Mouse (Mus musculus) myocyte (in vitro differentiated cells): Measurements from ENCODE around the gene Tifa. TPM values are rescaled to one million over a fixed set of nuclear protein-coding genes. Genes with fewer than 3 reads are reported as not detected.

Experiments used
- H3K27me3 ChIP-seq: one replicate; pipeline ENCODE4 v1.6.1; 2011; ENCODE audit not compliant: control insufficient read depth, insufficient read depth, insufficient read length
- H3K36me3 ChIP-seq: one replicate; pipeline ENCODE4 v1.6.1; 2011; ENCODE audit not compliant: control insufficient read depth, insufficient read depth
- H3K4me2 ChIP-seq: one replicate; pipeline ENCODE4 v1.6.1; 2011; ENCODE audit warnings: low read depth, control low read depth
- H3K4me3 ChIP-seq: one replicate; pipeline ENCODE4 v1.5.1; 2011; ENCODE audit warnings: mild to moderate bottlenecking, control low read depth, moderate library complexity
- H3K79me2 ChIP-seq: one replicate; pipeline ENCODE4 v1.6.1; 2011; ENCODE audit not compliant: control insufficient read depth, insufficient read depth
- H3ac ChIP-seq: one replicate; pipeline ENCODE4 v1.6.1; 2011; ENCODE audit not compliant: control insufficient read depth, insufficient read length
- CEBPB ChIP-seq: IDR thresholded peaks from 2 replicates; pipeline ENCODE4 v1.6.1; 2011; ENCODE audit warnings: mild to moderate bottlenecking, moderate library complexity; ENCODE audit not compliant: poor library complexity, insufficient read depth, severe bottlenecking
- E2F4 ChIP-seq: IDR thresholded peaks from one replicate; pipeline ENCODE4 v1.6.1; 2011; ENCODE audit warnings: mild to moderate bottlenecking, control low read depth, moderate library complexity; ENCODE audit not compliant: insufficient read depth
- MAX ChIP-seq: IDR thresholded peaks from one replicate; pipeline ENCODE4 v1.6.1; 2011; ENCODE audit warnings: low read depth, mild to moderate bottlenecking, control low read depth
- MYOD1 ChIP-seq, 3 experiments: IDR thresholded peaks; one replicate each; pipeline ENCODE4 v1.6.1; 2011; ENCODE audit warnings: control low read depth in 2 of 3, low read depth in 2 of 3, mild to moderate bottlenecking in 2 of 3, moderate library complexity in 1 of 3; ENCODE audit not compliant: insufficient read length in 2 of 3, control insufficient read depth in 1 of 3
- MYOG ChIP-seq, 3 experiments: IDR thresholded peaks; one replicate each; pipeline ENCODE4 v1.6.1; 2011; ENCODE audit warnings: control low read depth in 2 of 3, low read depth in 2 of 3, mild to moderate bottlenecking in 2 of 3; ENCODE audit not compliant: insufficient read length in 2 of 3, control insufficient read depth in 1 of 3, insufficient read depth in 1 of 3
- POLR2A ChIP-seq: IDR thresholded peaks from one replicate; pipeline ENCODE4 v1.6.1; 2011; ENCODE audit warnings: low read depth, mild to moderate bottlenecking, control low read depth, moderate library complexity; ENCODE audit not compliant: insufficient read length
- POLR2AphosphoS2 ChIP-seq: IDR thresholded peaks from one replicate; pipeline ENCODE4 v1.6.1; 2011; ENCODE audit warnings: low read depth, control low read depth; ENCODE audit not compliant: insufficient read length
- REST ChIP-seq: IDR thresholded peaks from one replicate; pipeline ENCODE4 v1.6.1; 2011; ENCODE audit warnings: mild to moderate bottlenecking, control low read depth, moderate library complexity; ENCODE audit not compliant: insufficient read depth, insufficient read length
- SRF ChIP-seq: IDR thresholded peaks from one replicate; pipeline ENCODE4 v1.6.1; 2011; ENCODE audit warnings: low read depth; ENCODE audit not compliant: control insufficient read depth, insufficient read length
- TCF12 ChIP-seq: IDR thresholded peaks from one replicate; pipeline ENCODE4 v1.6.1; 2011; ENCODE audit warnings: mild to moderate bottlenecking, control low read depth; ENCODE audit not compliant: poor library complexity, insufficient read depth, severe bottlenecking
- TCF3 ChIP-seq: IDR thresholded peaks from one replicate; pipeline ENCODE4 v1.6.1; 2011; ENCODE audit warnings: low read depth, control low read depth; ENCODE audit not compliant: insufficient read length
- USF1 ChIP-seq: IDR thresholded peaks from one replicate; pipeline ENCODE4 v1.6.1; 2011; ENCODE audit warnings: low read depth, mild to moderate bottlenecking, control low read depth, moderate library complexity
- polyA plus RNA-seq: library from polyadenylated mRNA; unstranded; fragments of >200 nt; fragmentation: generic; extraction: Trizol; gene quantifications from one replicate; pipeline ENCODE4 v1.2.1, GENCODE M21; 2012; ENCODE audit warnings: missing spikeins

Gene Tifa
- polyA plus RNA-seq, 1 experiment, result 0.85 TPM

- Histone ChIP-seq H3K4me2 (no peak overlapping the region), H3K36me3 (no peaks in the 10 kb centered on the region), H3K27me3 (no peaks in the 10 kb centered on the region), H3K4me3 (no peak overlapping the region), H3K79me2 (no peaks in the 10 kb centered on the region), H3ac (no peak overlapping the region)
- TF ChIP-seq E2F4, result no peak
- TF ChIP-seq TCF12, result no peak
- TF ChIP-seq SRF, result no peak
- TF ChIP-seq USF1, result no peak
These were observed 29.4 kb downstream of the Tifa start for GRCm38 (mm10) chr3:127818694-127819663.

GRCm38 (mm10) chr3:127820400-127820799, 30.8 kb downstream of the Tifa start:
- H3ac ChIP-seq, result no peak overlapping the region
- H3K79me2 ChIP-seq, result peaks cover 6% of the 10 kb centered on the region
- TF ChIP-seq MYOD1 (IDR thresholded peaks at IDR 0.05; ENCODE audit: control insufficient read depth in 1 of 3, insufficient read length in 2 of 3, low read depth in 2 of 3) (peak in 2 of 3 experiments; percentile 5 to 66), MAX (no peak), CEBPB (no peak), TCF12 (no peak), MYOG (IDR thresholded peaks at IDR 0.05; ENCODE audit: control insufficient read depth in 1 of 3, insufficient read depth in 1 of 3, insufficient read length in 2 of 3, low read depth in 2 of 3) (peak in 1 of 3 experiments; percentile 61)
- H3K36me3 ChIP-seq, result no peaks in the 10 kb centered on the region
- no peak overlapping the region for H3K4me3 ChIP-seq
- H3K4me2 ChIP-seq, result no peak overlapping the region
- no peaks in the 10 kb centered on the region for H3K27me3 ChIP-seq

- TF ChIP-seq MYOG (IDR thresholded peaks at IDR 0.05; ENCODE audit: control insufficient read depth in 1 of 3, insufficient read depth in 1 of 3, insufficient read length in 2 of 3, low read depth in 2 of 3), result peak in 1 of 3 experiments; percentile 24
- TF ChIP-seq MYOD1 (IDR thresholded peaks at IDR 0.05; ENCODE audit: control insufficient read depth in 1 of 3, insufficient read length in 2 of 3, low read depth in 2 of 3), result peak in 1 of 3 experiments; percentile 37
- no peak for TF ChIP-seq USF1
- H3K36me3 ChIP-seq, result no peaks in the 10 kb centered on the region
- no peak overlapping the region for H3K4me3 ChIP-seq
- H3K27me3 ChIP-seq, result no peaks in the 10 kb centered on the region
- H3K79me2 ChIP-seq, result peaks cover 6% of the 10 kb centered on the region
- H3K4me2 ChIP-seq, result no peak overlapping the region
- H3ac ChIP-seq, result no peak overlapping the region
These were observed 31.6 kb downstream of the Tifa start for GRCm38 (mm10) chr3:127821209-127821608.

- H3K79me2 ChIP-seq, result peaks cover 8% of the 10 kb centered on the region
- H3K36me3 ChIP-seq, result no peaks in the 10 kb centered on the region
- H3ac ChIP-seq, result no peak overlapping the region
- no peak overlapping the region for H3K4me3 ChIP-seq
- no peak overlapping the region for H3K4me2 ChIP-seq
- no peaks in the 10 kb centered on the region for H3K27me3 ChIP-seq
- no peak for TF ChIP-seq MYOG (IDR thresholded peaks at IDR 0.05; ENCODE audit: control insufficient read depth in 1 of 3, insufficient read depth in 1 of 3, insufficient read length in 2 of 3, low read depth in 2 of 3)
These were observed 34.6 kb downstream of the Tifa start for GRCm38 (mm10) chr3:127823886-127824863.

GRCm38 (mm10) chr3:127826503-127826902, 36.9 kb downstream of the Tifa start:
- TF ChIP-seq USF1, result no peak
- no peak for TF ChIP-seq MYOG (IDR thresholded peaks at IDR 0.05; ENCODE audit: control insufficient read depth in 1 of 3, insufficient read depth in 1 of 3, insufficient read length in 2 of 3, low read depth in 2 of 3)
- no peak for TF ChIP-seq TCF12
- no peak for TF ChIP-seq MAX
- Histone ChIP-seq H3K4me3 (no peak overlapping the region), H3K36me3 (no peaks in the 10 kb centered on the region), H3K4me2 (no peak overlapping the region), H3ac (no peak overlapping the region), H3K27me3 (no peaks in the 10 kb centered on the region), H3K79me2 (peaks cover 26% of the 10 kb centered on the region)

- no peak for TF ChIP-seq MAX
- TF ChIP-seq MYOG (IDR thresholded peaks at IDR 0.05; ENCODE audit: control insufficient read depth in 1 of 3, insufficient read depth in 1 of 3, insufficient read length in 2 of 3, low read depth in 2 of 3), result no peak
- TF ChIP-seq POLR2AphosphoS2, result no peak
- TF ChIP-seq CEBPB, result no peak
- TF ChIP-seq MYOD1 (IDR thresholded peaks at IDR 0.05; ENCODE audit: control insufficient read depth in 1 of 3, insufficient read length in 2 of 3, low read depth in 2 of 3), result no peak
- TF ChIP-seq E2F4, result no peak
- TF ChIP-seq USF1, result no peak
- no peak for TF ChIP-seq TCF3
- TF ChIP-seq SRF, result no peak
- TF ChIP-seq TCF12, result no peak
- TF ChIP-seq REST, result no peak
- no peak for TF ChIP-seq POLR2A
- Histone ChIP-seq H3K4me2 (no peak overlapping the region), H3K79me2 (peaks cover 30% of the 10 kb centered on the region)
These were observed 37.5 kb downstream of the Tifa start for GRCm38 (mm10) chr3:127827123-127827522.

More at GRCm38 (mm10) chr3:127827123-127827522, 37.5 kb downstream of the Tifa start:
- Histone ChIP-seq H3K27me3 (no peaks in the 10 kb centered on the region), H3ac (no peak overlapping the region), H3K36me3 (no peaks in the 10 kb centered on the region), H3K4me3 (no peak overlapping the region)
